Mouse (Mus musculus) testis, postnatal 10 days (tissue): ENCODE data around the gene AC124108.1.

Experiments
- DNase-seq: peaks from one replicate; pipeline ENCODE4 v3.0.0; 2021; ENCODE audit warnings: low spot score

The AC124108.1 gene

DNA sequence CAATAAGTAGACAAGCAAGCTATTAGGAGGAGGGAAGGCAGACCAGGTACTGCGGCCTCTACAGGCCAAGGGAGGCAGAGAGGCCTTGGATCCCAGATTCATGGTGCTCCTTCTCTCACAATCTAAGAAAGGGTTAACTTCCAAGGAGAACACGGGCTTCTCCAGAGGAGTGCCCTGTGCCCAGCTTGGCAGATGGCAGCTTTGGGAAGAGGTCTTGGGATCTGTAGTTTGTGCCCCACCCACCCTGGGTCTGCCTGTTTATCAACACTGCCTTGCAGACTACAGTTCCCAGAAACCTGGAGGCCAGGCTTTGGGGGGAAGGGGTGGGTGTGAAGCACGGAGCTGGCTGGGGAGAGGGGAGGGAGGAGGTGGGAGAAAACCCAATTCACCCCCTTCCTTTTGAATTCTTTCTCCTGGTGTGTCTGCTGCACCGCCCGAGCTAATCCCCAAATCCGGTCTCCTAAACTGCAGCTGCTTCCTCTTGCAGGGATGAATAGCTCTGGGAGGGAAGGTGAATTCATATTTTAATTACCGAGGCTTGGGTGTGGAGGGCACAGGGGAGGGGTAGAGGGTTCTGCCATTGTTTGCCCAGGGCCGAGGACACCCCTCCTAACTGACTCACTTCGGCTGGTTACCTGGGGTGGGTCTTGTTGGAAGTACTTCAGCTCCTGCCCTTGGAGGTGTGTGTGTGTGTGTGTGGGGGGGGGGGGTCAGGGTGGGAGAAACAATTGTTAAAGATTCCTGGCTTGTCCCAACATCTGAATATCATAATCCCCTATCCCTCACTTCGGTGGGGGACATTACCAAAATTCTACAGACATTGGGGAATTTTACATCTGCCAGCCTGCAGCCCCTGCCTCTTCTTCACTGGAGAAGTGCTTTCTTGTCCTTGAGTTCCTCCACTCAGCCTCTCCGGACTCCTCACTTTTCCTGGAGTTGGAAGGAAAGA is 9.6 kb downstream of the AC124108.1 start:
- DNase-seq: peak; percentile 71

DNA sequence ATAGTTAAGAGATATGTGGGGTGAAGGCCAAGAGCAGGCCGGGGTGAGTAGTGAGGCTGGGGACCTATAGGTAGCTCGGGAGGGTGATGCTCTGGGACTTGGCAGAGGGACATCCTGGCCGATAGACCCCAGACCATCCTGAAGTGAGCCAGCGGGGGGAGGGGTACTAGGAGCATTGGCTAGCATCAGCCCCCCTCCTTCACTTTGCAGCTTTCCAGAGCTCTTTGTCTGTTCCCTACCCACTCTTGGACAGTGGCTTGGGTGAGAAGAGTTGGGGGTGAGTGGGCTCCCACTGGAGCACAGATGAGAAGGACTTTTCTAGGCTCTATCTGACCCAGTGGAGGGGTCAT is 10.2 kb downstream of the AC124108.1 start:
- DNase-seq: no peak

DNA sequence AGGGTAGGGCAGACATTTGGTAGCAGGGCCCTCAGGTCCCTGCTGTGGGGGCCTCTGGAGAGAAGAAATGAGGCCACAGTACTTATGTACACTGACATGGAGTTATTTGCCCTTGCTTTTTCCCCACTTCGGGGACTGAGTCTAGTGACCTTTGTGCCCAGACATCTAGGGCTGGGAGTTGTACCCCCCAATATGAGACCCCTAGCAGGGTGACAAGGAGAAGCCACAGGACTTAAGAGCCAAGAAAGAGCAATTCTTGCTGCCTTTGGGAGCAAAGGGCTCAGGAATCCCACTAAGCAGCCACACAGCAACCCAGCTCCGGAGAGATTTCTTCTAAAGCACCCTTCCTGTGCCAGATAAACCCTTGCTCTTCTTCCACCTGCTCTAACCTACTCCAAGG is 10.7 kb downstream of the AC124108.1 start:
- DNase-seq: no peak

- no peak for DNase-seq
Measured at GRCm38 (mm10) chr1:132202771-132203170, 11.5 kb downstream of the AC124108.1 start.

DNA sequence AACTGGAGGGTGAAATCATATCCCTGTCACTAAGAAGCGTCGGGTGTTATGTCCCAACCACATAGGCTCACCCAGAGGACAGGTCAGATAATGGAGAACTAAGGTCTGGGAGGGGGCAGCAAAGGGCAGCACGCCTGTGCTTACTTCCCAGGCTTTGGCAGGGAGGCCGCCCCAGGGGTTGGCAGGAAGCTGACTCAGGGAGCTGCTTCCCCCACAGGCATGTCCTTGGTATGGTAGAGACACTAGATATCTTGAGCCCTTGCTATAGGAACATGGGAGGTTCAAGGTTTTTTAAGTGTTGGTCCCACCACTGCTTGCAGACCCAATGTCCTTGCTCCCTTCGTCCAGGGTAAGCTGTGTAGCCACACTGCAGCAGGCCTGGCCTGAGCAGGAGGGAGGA is 14.7 kb downstream of the AC124108.1 start:
- no peak for DNase-seq

GRCm38 (mm10) chr1:132206828-132207227 is 15.6 kb downstream of the AC124108.1 start:
- DNase-seq: no peak

DNA sequence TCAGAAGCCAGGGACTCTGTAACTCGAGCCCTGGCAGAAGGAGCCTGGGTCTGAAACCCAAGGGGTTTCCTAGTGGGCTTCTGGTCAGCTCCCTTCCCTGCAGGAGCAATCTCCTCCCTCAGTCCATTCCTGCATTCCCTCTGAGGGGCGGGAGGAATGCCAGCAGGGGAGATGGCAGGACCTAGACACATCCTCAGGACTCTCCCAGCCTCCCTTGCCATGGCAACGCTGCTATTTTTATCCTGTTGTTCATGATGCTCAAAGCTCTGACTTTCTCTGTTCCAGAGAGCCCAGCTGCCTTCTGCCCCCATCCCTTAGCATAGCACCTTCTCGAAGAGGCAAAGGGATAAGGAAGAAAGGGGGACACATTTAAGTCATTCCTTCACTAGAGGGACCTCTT is 16.9 kb downstream of the AC124108.1 start:
- DNase-seq: no peak

DNA sequence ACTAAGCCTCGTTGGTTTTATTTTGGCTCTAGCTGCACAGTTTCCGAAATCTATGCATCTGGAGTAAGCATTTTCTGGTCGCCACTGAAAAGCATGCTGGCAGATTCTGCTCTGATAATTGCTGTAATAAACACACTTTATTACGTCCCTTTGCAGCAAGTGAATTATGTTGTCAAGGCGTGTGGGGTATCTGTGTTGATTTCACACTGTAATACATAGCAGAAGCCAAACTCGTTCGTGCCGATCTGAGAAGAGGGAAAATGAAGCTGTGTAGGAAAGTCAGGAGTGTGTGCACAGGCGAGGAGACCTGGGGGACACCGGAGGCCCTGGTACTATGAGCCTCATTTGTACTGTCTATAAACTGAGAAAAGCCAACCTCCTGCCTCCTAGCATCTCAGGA is 18.1 kb downstream of the AC124108.1 start:
- DNase-seq: no peak

GRCm38 (mm10) chr1:132210922-132211321 is 19.7 kb downstream of the AC124108.1 start:
- peak; percentile 69 for DNase-seq

DNA sequence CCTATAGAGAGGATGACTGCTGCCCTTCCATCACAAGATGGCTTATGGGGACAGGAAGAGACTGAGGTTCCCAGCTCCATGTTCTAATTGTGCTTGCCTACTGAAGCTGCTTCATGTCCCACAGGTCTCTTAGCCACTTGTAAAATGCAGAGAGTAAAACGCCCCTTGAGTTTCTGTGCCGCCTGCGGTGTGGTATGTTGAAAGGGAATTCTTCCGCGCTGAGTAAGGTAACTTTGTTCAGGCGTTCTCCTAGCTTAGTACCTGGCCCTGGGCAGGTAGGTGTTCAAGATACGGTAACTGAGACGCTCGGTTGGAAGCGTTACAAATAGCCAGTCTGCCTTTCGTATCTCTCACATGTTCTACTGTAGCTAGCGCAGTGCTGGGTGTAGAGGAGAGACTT is 20.4 kb downstream of the AC124108.1 start:
- no peak for DNase-seq

GRCm38 (mm10) chr1:132212218-132212617 is 21.0 kb downstream of the AC124108.1 start:
- peak; percentile 77 for DNase-seq

GRCm38 (mm10) chr1:132213076-132213475 is 21.8 kb downstream of the AC124108.1 start:
- no peak for DNase-seq

- no peak for DNase-seq
Measured at GRCm38 (mm10) chr1:132216276-132216675, 25.0 kb downstream of the AC124108.1 start.

DNA sequence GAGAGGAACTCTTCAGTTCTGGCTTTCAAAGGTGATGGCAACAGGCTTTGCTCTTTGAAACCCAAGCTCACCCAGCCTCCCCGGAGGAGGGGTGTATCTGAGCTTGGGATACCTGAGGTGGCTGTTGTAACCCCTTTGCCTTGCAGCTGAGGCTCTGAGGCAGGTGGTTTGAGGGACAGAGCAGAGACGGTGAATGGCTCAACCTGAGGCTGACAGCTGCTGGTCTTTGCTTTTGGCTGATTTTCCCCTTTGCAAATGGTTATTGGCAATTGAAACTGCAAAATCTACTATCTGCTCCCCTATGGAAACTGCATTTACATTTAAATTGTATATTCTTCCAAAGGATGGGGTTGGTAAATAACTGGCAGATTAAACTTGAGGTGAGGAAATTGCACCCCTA is 30.4 kb downstream of the AC124108.1 start:
- DNase-seq: no peak

GRCm38 (mm10) chr1:132222166-132222565 is 30.9 kb downstream of the AC124108.1 start:
- no peak for DNase-seq

GRCm38 (mm10) chr1:132226297-132227080 is 35.2 kb downstream of the AC124108.1 start:
- no peak for DNase-seq

DNA sequence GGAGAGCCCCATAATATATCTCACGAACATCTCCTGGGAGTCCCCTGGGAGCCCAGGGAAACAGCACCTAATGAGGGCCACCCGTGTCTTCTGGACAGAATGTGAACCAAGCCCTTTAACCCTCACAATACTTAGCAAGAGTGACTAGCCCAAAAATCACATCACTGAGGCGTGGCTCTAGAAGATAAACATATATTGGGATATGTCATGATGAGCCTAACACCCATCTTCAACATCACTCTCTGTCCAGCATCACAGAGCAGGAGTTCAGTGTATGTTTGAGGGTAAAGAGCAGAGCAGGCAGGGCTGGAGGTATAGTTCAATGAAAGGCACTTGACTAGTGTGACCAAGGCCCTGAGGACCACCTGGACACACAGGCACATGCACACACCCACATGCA is 38.4 kb downstream of the AC124108.1 start, which contains the start of gene Gm10188:
Gene Gm10188, minus strand, starts transcription at position 101 of the 400 bp plus-strand sequence.
- no peak for DNase-seq

- DNase-seq: no peak
Measured at GRCm38 (mm10) chr1:132231470-132232274, 40.4 kb downstream of the AC124108.1 start.

DNA sequence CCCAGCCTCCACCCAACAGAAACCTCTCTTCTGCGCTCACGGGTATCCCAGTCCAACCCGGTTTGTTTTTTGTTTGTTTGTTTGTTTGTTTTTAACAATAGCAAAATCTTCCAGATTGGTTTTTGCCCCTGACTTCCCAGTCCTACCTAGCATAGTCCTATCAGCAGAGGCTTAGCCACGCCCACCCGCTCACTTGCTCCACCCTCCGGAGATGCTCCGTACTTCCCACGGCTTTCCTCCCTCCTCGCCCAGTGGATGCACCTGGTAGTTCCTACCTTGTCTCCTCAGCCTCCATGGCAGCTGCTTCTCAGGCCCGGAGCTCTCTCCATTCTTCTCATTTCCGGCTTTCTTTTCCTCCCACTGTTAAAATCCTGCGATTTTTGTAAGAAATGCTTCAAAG is 42.3 kb downstream of the AC124108.1 start:
- peak; percentile 80 for DNase-seq

GRCm38 (mm10) chr1:132234757-132235273 is 43.6 kb downstream of the AC124108.1 start:
- no peak for DNase-seq

- DNase-seq: peak; percentile 78
Measured at GRCm38 (mm10) chr1:132237585-132238159, 46.4 kb downstream of the AC124108.1 start.

- DNase-seq: no peak
Measured at GRCm38 (mm10) chr1:132245010-132245409, 53.8 kb downstream of the AC124108.1 start.
